Mouse (Mus musculus): ENCODE measurements around the gene Hmgn1. TPM values are rescaled to one million over a fixed set of nuclear protein-coding genes. Genes with fewer than 3 reads are reported as not detected.
"Not testable (repeated sequence)": the region's sequence is repeated elsewhere in the genome, so short reads cannot be mapped to it uniquely, and the experiment has no call there.

The Hmgn1 gene
- total and polyA plus RNA-seq, 2 experiments from 2014 or later = 56.7 to 159 TPM

DNA sequence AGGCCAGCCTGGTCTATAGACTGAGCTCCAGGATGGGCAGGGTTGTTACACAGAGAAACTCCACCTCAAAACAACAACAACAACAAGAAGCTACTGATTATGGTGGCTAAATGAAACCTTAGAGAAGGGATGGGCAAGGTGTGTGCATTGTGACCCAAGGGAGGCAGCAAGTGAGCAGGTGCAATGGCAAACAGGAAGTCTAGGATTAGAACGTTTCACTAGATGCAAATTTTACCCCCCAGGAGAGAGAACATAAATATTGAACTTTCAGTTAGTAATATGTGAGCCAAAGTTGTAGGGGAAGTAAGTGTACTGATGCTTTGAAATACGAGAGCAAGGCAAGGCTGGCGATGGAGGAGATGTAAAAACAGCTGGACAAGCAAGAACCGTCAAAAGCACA lies 17.9 kb downstream of the Hmgn1 start:
- no peak for DNase-seq (ENCODE audit: low spot score)
- Histone ChIP-seq H3K4me1 (ENCODE audit: control insufficient read depth, insufficient read depth) (0 out of 2 replicates have a peak, but pooled peaks cover 6% of the 10 kb centered on the region), H3K9ac (replicated peaks; ENCODE audit: low read depth, low read length) (no peak overlapping the region), H3K4me2 (ENCODE audit: low read depth, low read length) (no peak overlapping the region), H3K36me3 (replicated peaks; ENCODE audit: control insufficient read depth, insufficient read depth, low read length) (no peaks in the 10 kb centered on the region), H3K27ac (ENCODE audit: low read depth) (no peak overlapping the region), H3K4me3 (ENCODE audit: low read depth, low read length) (no peak overlapping the region), H3K9me3 (replicated peaks; ENCODE audit: control insufficient read depth, low read length) (no peaks in the 10 kb centered on the region), H3K27me3 (ENCODE audit: control insufficient read depth, insufficient read depth, low read length) (no peaks in the 10 kb centered on the region)
- no peak for TF ChIP-seq CTCF (IDR thresholded peaks at IDR 0.05; ENCODE audit: low read depth)
- no peak for TF ChIP-seq EP300 (IDR thresholded peaks at IDR 0.05; ENCODE audit: low read depth)
- no peak for ATAC-seq (ENCODE audit: insufficient read depth, low read depth)
- WGBS = 62% methylated on average over 4 of the region's 4 CpGs

DNA sequence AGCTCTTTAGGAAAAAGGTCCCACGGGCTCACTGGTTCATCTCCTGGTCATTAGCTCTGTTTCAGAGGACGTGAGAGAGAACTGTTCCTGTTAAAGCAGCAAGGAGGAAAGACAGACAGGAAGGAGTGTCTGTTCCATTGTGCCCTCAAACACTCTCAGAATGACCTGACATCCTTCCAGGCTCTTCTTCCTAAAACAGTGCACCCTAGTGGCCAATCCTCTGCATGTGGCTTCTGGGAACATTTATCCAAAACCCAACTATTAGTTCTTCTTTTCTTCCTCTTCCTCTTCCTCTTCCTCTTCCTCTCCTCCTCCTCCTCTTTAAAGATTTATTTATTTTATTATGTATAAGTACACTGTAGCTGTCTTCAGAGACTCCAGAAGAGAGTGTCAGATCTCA lies 24.5 kb downstream of the Hmgn1 start:
- no peaks in the 10 kb centered on the region for H3K9me3 ChIP-seq (replicated peaks; ENCODE audit: control insufficient read depth, low read length)
- no peaks in the 10 kb centered on the region for H3K27me3 ChIP-seq (ENCODE audit: control insufficient read depth, insufficient read depth, low read length)
- no peak overlapping the region for H3K4me2 ChIP-seq (ENCODE audit: low read depth, low read length)
- no peaks in the 10 kb centered on the region for H3K4me1 ChIP-seq (ENCODE audit: control insufficient read depth, insufficient read depth)
- no peaks in the 10 kb centered on the region for H3K36me3 ChIP-seq (replicated peaks; ENCODE audit: control insufficient read depth, insufficient read depth, low read length)
- ATAC-seq (ENCODE audit: insufficient read depth, low read depth) (no peak), DNase-seq (ENCODE audit: low spot score) (peak; percentile 60)
- no peak overlapping the region for H3K27ac ChIP-seq (ENCODE audit: low read depth)
- no peak overlapping the region for H3K9ac ChIP-seq (replicated peaks; ENCODE audit: low read depth, low read length)
- 46% methylated on average over 2 of the region's 2 CpGs for WGBS
- TF ChIP-seq EP300 (IDR thresholded peaks at IDR 0.05; ENCODE audit: low read depth) = no peak
- TF ChIP-seq CTCF (IDR thresholded peaks at IDR 0.05; ENCODE audit: low read depth) = peak; percentile 52
- H3K4me3 ChIP-seq (ENCODE audit: low read depth, low read length) = no peak overlapping the region

DNA sequence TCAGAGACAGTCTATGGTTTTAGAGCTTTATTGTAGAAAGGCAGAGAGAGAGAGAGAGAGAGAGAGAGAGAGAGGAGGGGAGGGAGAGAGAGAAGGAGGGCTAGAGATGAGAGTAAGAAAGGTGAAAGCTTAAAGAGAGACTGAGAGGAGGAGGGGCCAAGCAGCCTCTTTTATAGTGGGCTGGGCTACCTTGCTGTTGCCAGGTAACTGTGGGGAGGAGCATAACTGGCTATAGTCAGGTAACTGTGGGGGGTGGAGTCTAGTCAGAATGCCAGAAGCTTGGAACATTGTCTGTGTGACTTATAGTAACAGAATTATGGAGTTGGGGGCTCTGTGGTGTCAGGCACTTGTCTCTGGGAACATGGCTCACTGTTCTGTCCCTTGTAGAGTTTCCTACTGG lies 29.7 kb downstream of the Hmgn1 start:
- not testable (repeated sequence) for H3K4me3 ChIP-seq (ENCODE audit: low read depth, low read length); H3K9ac ChIP-seq (replicated peaks; ENCODE audit: low read depth, low read length); H3K4me1 ChIP-seq (ENCODE audit: control insufficient read depth, insufficient read depth); DNase-seq (ENCODE audit: low spot score); ATAC-seq (ENCODE audit: insufficient read depth, low read depth); H3K9me3 ChIP-seq (replicated peaks; ENCODE audit: control insufficient read depth, low read length); H3K4me2 ChIP-seq (ENCODE audit: low read depth, low read length); H3K27me3 ChIP-seq (ENCODE audit: control insufficient read depth, insufficient read depth, low read length); H3K36me3 ChIP-seq (replicated peaks; ENCODE audit: control insufficient read depth, insufficient read depth, low read length); H3K27ac ChIP-seq (ENCODE audit: low read depth)

DNA sequence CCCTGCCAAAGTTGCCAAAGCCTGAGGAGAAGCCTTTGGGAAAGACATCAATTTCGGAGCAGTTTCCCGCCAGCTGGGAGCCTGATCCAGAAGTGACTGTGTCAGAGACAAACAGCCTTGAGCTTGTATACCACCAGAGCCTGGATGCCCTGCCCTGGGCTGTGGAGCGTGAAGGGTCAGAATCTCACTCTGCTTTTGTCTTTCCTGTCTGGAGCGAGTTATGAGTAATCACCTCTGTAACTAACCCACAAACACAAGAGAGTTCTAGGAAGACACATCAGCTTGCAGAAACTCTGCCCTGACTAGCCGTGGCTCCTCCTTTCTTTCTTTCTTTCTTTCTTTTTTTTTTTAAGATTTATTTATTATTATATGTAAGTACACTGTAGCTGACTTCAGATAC lies 31.6 kb downstream of the Hmgn1 start:
- ATAC-seq (ENCODE audit: insufficient read depth, low read depth) = no peak
- H3K9ac ChIP-seq (replicated peaks; ENCODE audit: low read depth, low read length) = no peak overlapping the region
- no peak for DNase-seq (ENCODE audit: low spot score)
- no peaks in the 10 kb centered on the region for H3K27me3 ChIP-seq (ENCODE audit: control insufficient read depth, insufficient read depth, low read length)
- no peaks in the 10 kb centered on the region for H3K9me3 ChIP-seq (replicated peaks; ENCODE audit: control insufficient read depth, low read length)
- no peaks in the 10 kb centered on the region for H3K36me3 ChIP-seq (replicated peaks; ENCODE audit: control insufficient read depth, insufficient read depth, low read length)
- H3K4me3 ChIP-seq (ENCODE audit: low read depth, low read length) = no peak overlapping the region
- no peak for TF ChIP-seq EP300 (IDR thresholded peaks at IDR 0.05; ENCODE audit: low read depth)
- TF ChIP-seq CTCF (IDR thresholded peaks at IDR 0.05; ENCODE audit: low read depth) = no peak
- no peak overlapping the region for H3K4me2 ChIP-seq (ENCODE audit: low read depth, low read length)
- 77% methylated on average over 5 of the region's 5 CpGs for WGBS
- no peak overlapping the region for H3K27ac ChIP-seq (ENCODE audit: low read depth)
- no peaks in the 10 kb centered on the region for H3K4me1 ChIP-seq (ENCODE audit: control insufficient read depth, insufficient read depth)

DNA sequence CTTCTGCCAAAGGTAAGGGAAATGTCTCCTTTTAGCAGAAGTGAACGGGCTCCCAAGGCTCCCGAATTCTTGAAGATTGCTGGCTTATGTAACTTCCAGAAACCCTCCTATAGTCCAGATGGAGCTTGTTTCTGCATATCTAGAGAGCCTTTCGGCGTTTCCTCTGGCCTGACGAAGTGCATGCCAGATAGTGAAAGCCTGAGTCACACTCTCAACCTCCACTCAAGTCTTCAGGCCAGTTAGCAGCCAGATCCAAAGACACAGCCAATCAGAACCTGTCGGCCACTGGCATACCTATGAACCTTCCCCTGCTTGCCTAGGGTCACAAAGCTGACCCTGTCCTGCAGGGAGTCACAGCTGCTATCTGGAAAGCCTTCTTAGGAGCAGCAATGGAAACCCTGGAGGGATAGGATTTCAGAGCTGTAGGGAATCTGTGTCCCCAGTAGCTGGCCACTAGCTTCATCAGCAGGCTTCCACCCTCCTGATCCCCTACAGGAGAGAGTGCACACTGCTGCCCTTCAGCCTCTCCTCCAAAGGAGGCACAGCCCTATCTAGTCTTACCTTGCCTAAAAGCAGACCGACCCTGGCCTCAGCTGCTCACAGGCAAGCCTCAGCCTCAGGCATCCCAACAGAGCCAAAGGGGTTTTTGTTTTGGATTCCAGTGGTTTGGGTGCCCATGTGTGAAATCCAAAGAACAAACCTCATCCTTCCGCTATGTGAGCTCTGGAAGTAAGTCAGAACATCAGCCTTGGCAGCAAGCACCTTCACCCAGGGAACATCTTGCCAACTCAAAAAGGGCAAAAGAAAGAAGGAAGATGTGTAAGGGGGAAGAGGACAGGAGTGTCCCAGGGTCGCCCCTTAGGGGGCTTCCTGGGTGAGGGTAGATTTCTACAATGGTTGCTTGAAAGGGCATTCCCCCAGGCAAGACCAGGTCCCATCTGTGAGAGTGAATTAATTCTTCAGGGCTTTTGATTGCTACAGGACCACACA lies 35.7 kb downstream of the Hmgn1 start:
- WGBS = 33% methylated on average over 9 of the region's 9 CpGs
- Histone ChIP-seq H3K9me3 (replicated peaks; ENCODE audit: control insufficient read depth, low read length) (no peaks in the 10 kb centered on the region), H3K4me3 (ENCODE audit: low read depth, low read length) (no peak overlapping the region), H3K27ac (ENCODE audit: low read depth) (0 out of 2 replicates have a peak overlapping the region, but pooled peaks have one; percentile 16), H3K4me2 (ENCODE audit: low read depth, low read length) (no peak overlapping the region), H3K9ac (replicated peaks; ENCODE audit: low read depth, low read length) (no peak overlapping the region), H3K27me3 (ENCODE audit: control insufficient read depth, insufficient read depth, low read length) (no peaks in the 10 kb centered on the region), H3K4me1 (ENCODE audit: control insufficient read depth, insufficient read depth) (no peaks in the 10 kb centered on the region), H3K36me3 (replicated peaks; ENCODE audit: control insufficient read depth, insufficient read depth, low read length) (no peaks in the 10 kb centered on the region)
- ATAC-seq (ENCODE audit: insufficient read depth, low read depth) (peak; percentile 57; the same call in 1 of the 2 replicates), DNase-seq (ENCODE audit: low spot score) (peak; percentile 56)
- TF ChIP-seq EP300 (IDR thresholded peaks at IDR 0.05; ENCODE audit: low read depth) (no peak), CTCF (IDR thresholded peaks at IDR 0.05; ENCODE audit: low read depth) (peak; percentile 10; the same call in 1 of the 2 replicates)
